Mouse (Mus musculus) heart, adult 9 months (tissue): ENCODE results near the gene Uggt1.

ENCODE experiments used
- DNase-seq, 2 experiments: peaks; one replicate each; pipeline ENCODE4 v3.0.0; 2022; ENCODE audit warnings: low spot score in 2 of 2

Uggt1 gene

GRCm38 (mm10) chr1:36118061-36118685, 126.3 kb downstream of the Uggt1 start:
- DNase-seq, result no peak

DNA sequence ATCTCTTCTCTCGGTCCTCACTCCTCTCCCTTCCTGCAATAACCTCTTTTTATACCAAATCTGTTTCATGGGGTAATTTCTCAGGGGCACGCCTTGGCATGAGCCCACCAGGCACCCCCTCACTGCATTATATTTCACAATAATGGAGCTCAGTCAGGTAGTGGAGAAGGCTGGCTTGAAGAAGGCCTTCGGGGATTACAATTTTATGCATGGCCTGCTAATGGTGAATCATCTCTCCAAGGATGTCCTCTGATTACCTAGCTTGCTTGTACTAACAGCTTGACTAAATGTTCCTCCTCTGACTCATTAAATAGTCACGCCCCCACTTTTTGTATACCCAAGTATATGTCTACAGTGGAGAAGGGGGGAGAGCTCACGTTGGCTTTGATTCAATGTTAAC, 128.0 kb downstream of the Uggt1 start:
- DNase-seq, result no peak

GRCm38 (mm10) chr1:36114844-36115243, 129.7 kb downstream of the Uggt1 start:
- DNase-seq, result no peak

- DNase-seq, result no peak
These were observed 130.8 kb downstream of the Uggt1 start for GRCm38 (mm10) chr1:36113670-36114069.

DNA sequence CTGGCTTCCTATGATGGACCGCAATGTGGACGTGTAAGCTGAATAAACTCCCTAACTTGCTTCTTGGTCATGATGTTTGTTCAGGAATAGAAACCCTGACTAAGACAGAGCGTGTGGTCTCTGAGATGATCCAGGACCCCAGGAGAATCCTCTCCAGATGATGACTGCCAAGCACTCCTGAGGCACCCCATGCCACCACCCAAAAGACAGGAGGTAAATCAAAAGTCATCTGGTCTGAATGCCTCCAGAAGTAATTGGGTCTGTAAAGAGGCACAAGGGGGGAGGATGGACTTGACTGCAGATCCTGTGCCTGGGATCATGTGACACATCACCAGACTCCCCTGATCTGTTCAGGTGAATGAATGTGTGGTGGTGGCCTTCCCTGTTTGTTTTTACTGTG, 131.9 kb downstream of the Uggt1 start:
- DNase-seq, result no peak

DNA sequence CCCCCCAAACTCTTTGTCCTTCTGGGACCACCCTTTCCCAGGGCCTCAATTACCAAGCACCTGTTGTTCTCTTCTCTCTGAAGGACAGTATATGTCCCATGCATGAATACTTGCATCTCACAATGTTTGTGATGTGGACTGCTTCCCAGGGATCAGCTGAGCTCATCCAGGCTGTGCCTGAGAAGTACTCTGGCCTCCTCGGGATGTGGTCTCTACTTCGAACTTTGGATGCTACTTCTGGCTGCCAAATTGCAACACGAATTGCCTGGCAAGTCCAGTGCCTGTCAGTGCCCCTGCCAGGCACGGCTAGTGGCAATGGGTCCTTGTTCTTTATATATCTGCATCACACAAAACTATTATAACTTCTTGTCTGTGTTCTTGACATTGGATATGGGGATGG, 134.5 kb downstream of the Uggt1 start:
- no peak for DNase-seq

DNA sequence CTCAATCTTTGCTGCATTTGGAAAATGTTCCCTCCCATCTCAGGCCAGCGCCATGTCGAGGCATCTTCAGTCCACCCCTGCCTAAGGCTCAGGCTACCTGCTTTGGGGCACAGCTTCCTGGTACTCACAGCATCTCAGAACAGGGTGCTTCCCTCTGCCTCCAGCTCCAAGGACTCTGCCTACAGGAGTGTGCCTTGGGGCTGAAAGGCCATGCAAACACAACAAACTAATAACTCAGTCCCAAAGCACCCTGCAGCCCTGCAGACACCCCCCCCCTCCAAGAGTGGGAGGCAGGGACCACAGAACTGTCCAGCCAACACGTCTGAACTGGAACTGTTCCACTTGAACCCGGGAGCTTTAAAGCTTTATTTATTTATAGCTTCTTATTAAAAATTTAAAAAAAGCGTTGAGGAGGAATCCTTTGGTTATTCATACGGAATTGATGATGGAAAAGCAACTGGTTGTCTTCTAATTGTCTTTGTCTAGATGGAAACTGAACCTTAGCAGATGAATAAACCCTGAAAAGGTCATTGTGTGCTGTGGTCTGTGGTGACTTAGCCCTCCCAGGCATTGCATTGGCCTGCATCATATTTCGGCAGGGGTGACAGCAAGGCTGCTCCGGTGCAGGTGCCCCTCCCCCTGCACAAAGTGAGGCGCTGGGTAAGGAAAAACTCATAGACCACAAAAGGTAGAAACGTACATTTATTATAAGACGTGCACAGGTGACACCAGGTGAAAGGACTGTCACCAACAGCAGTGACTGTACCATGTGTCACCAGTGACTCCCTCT, 138.4 kb downstream of the Uggt1 start:
- no peak for DNase-seq

DNA sequence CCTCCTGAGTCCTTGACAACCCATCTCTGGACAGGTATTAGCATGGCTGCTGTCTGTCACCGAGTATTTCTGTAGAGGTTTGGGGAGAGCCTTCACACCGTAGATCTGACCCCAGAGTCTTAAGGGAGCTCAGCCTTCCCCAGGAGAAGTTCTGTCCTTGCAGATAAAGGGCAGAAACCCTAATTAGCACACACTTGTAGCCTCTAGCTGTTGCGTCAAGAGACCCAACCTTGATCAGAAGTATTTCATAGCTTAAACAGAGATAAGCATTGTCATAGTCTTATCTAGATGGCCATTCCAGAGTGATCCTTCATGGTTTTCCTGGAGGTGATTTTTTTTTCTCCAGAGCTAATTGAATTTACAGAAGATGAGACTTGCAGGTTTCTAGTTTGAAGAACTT, 144.1 kb downstream of the Uggt1 start:
- no peak for DNase-seq

DNA sequence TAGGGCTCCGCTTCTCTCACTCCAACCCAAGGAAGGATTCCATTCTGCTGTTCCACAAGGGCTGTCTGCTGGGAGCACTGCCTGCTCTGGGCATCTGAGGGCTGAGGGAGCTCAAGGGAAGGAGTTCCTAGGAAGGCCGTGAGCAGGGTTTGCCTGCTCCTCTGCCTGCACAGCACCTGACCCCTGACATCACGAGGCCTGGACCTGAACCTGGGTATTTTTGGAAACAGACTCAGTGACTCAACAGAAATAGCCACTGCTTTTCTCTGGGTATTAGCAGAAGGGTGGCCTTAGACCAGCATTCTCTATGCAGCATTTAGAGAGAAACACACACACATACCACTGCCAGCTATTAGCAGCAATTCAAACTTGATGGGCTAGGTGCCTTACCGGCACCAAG, 146.1 kb downstream of the Uggt1 start:
- DNase-seq, result peak in 1 of 2 experiments; percentile 22

GRCm38 (mm10) chr1:36095423-36096272, 148.9 kb downstream of the Uggt1 start:
- no peak for DNase-seq

- no peak for DNase-seq
These were observed 150.8 kb downstream of the Uggt1 start for GRCm38 (mm10) chr1:36093741-36094140.

GRCm38 (mm10) chr1:36091246-36091645, 153.3 kb downstream of the Uggt1 start:
- DNase-seq, result no peak

GRCm38 (mm10) chr1:36090722-36091110, 153.8 kb downstream of the Uggt1 start:
- DNase-seq, result no peak
